Mouse (Mus musculus) CH12.LX (cell line): ENCODE data around the gene Pld1.

Experiments
- CHD1 ChIP-seq: IDR thresholded peaks from 2 replicates; pipeline ENCODE4 v1.6.1; 2012; ENCODE audit warnings: low read depth, low read length, improper control_type of control experiment, inconsistent platforms
- CTCF ChIP-seq, 2 experiments: IDR thresholded peaks in 1 of 2; conservative IDR thresholded peaks in 1 of 2; 2 replicates each; pipeline ENCODE4 v1.5.1; 2011 to 2012; ENCODE audit warnings: low read depth in 2 of 2, low read length in 2 of 2, improper control_type of control experiment in 1 of 2, inconsistent platforms in 1 of 2, mild to moderate bottlenecking in 1 of 2, moderate library complexity in 1 of 2
- EP300 ChIP-seq: IDR thresholded peaks from 2 replicates; pipeline ENCODE4 v1.6.1; 2011; ENCODE audit warnings: low read length, improper control_type of control experiment
- KAT2A ChIP-seq: IDR thresholded peaks from 2 replicates; pipeline ENCODE4 v1.6.1; 2012; ENCODE audit warnings: low read length, improper control_type of control experiment, inconsistent platforms; ENCODE audit not compliant: insufficient replicate concordance
- POLR2A ChIP-seq: IDR thresholded peaks from 2 replicates; pipeline ENCODE4 v1.6.1; 2011; ENCODE audit warnings: low read depth, mild to moderate bottlenecking, improper control_type of control experiment, low read length

- TF ChIP-seq CHD1 (no peak), CTCF (conservative IDR thresholded peaks at IDR 0.05 in 1 of 2, IDR thresholded peaks at IDR 0.05 in 1 of 2; ENCODE audit: low read depth in 2 of 2, low read length in 2 of 2) (no peak), EP300 (no peak), POLR2A (no peak), KAT2A (no peak)
These were observed 226.2 kb downstream of the Pld1 start for GRCm38 (mm10) chr3:28164678-28165077.
